Mouse (Mus musculus) bone marrow, adult 2 months (tissue): ENCODE measurements at regions not wholly inside any gene's neighbourhood (a gene's known extent, or its start where the extent isn't known, plus 50 kb on each side); places are given as distances from the start of the nearest gene placed in this dataset.
"Not testable (repeated sequence)": the region's sequence is repeated elsewhere in the genome, so short reads cannot be mapped to it uniquely, and the experiment has no call there.

ENCODE experiments used
- CTCF ChIP-seq: fragments of 200-500 bp; IDR thresholded peaks from 2 replicates; pipeline ENCODE4 v1.5.1; 2011; ENCODE audit warnings: low read length, control low read depth; ENCODE audit not compliant: control insufficient read depth, insufficient read depth
- POLR2A ChIP-seq: fragments of 200-500 bp; IDR thresholded peaks from 2 replicates; pipeline ENCODE4 v1.6.1; 2011; ENCODE audit warnings: low read depth, mild to moderate bottlenecking, control low read depth, low read length, borderline replicate concordance; ENCODE audit not compliant: control insufficient read depth

DNA sequence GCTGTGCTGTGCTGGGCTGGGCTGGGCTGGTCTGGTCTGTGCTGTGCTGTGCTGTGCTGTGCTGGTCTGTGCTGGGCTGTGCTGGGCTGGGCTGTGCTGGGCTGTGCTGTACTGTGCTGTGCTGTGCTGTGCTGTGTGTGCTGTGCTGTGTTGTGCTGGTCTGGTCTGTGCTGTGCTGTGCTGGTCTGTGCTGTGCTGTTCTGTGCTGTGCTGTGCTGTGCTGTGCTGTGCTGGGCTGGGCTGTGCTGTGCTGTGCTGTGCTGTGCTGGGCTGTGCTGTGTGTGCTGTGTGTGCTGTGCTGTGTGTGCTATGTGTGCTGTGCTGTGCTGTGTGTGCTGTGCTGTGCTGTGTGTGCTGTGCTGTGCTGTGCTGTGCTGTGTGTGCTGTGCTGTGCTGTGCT is 118.1 kb downstream of the Fam43a start:
- TF ChIP-seq POLR2A, CTCF: not testable (repeated sequence)
